Mouse (Mus musculus): ENCODE results near the gene Ceacam18.

DNA sequence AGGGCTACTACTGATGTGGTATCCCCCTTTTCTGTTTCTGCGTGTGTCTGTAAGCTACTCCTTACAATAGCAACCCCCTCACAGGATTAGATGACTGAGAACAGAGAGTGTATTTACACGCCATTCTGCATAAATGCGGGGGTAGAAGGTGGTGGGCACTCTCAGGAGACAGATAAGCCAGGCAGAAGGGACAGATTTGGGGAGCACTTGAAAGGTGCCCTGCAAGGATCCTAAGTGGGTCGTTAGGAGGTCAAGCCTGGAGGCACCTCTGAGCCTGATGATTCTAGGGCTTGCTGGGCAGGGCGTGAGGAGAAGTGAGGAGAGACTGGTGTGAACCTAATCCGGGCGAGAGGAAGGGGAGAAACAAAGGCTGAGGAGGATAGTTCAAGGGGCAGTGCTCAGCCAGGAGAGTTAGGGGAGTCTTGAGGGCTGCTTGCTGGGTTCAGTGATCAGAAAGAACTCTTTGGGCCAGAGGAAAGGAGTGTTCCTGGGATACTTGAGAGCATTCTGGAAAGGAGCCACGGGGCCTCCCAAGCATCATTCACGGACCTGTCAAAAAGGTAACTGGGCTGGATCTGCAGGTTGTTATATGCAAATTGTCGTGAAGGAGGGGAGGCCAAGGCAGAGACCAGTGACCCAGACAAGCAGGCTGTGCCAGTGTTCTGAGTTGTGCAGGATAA, 38.2 kb downstream of the Ceacam18 start:
- no peak for TF ChIP-seq CTCF (IDR thresholded peaks at IDR 0.05; ENCODE audit: low read depth)
- no peak for TF ChIP-seq EP300 (IDR thresholded peaks at IDR 0.05; ENCODE audit: low read depth)
